ENCODE assay signal across 17 mouse cellular contexts in the genomic region with DNA sequence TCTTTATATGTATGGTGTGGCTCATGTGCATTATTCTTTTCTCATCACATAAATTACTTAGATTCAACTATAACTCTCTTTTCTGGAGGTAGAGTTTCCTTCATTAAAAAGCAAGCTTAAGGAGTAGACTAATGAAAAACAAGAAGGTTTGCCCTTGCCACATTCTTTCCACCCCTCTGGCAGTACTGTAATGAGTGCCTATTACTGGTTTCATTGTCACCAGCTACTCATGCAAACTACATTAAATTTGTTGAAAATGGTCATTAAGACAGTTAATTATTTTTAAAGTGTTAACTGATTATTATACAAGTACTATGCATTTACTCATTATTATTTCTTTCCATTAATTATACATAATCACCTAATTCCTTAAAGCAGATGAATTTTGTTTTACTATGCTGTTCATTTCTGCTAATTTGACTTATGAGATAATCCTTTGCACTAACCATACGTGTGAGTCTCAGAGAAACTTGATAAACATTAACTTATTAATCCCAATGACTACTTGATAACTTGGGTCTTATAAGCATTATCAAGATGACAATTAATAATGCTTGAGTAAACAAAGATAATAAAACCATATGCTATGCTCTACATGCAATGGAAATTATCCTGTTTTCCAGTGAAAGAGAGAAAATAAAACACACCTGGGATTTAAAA.
DNase-seq lines count a peak whose midpoint lies in the region; ATAC-seq lines count a peak whose summit lies in the region.
"Had no signal": no experiment of that assay in that cellular context is flagged by ENCODE, and none has a peak within 500 bp of the region (broad histone marks: within the 10 kb centered on the region; RNA-seq: fewer than 3 reads in every experiment).

No protein-coding gene starts in this region.

- no peak overlapping the region for H3K27ac ChIP-seq in forebrain, embryonic 12.5 days
- H3K27ac ChIP-seq in forebrain, embryonic 15.5 days (replicated peaks) = no peak overlapping the region
- H3K27ac ChIP-seq in forebrain, embryonic 14.5 days (ENCODE audit: low read depth, low read length) = no peak overlapping the region
- no peak overlapping the region for H3K27ac ChIP-seq in forebrain, embryonic 10.5 days
- H3K27ac ChIP-seq: embryonic facial prominence, embryonic 10.5 days; embryonic facial prominence, embryonic 12.5 days had no signal

- no peak overlapping the region for H3K4me2 ChIP-seq in forebrain, embryonic 12.5 days
- H3K4me2 ChIP-seq in forebrain, embryonic 15.5 days (replicated peaks) = no peak overlapping the region
- no peak overlapping the region for H3K4me2 ChIP-seq in forebrain, embryonic 14.5 days (ENCODE audit: low read length)
- H3K4me2 ChIP-seq: embryonic facial prominence, embryonic 12.5 days had no signal

- H3K9ac ChIP-seq in forebrain, embryonic 12.5 days = no peak overlapping the region
- no peak overlapping the region for H3K9ac ChIP-seq in forebrain, embryonic 15.5 days (replicated peaks)
- H3K9ac ChIP-seq in forebrain, embryonic 14.5 days (ENCODE audit: low read length) = no peak overlapping the region
- H3K9ac ChIP-seq: embryonic facial prominence, embryonic 12.5 days had no signal

- no peaks in the 10 kb centered on the region for H3K36me3 ChIP-seq in forebrain, embryonic 12.5 days (replicated peaks)
- no peaks in the 10 kb centered on the region for H3K36me3 ChIP-seq in forebrain, embryonic 15.5 days
- H3K36me3 ChIP-seq in forebrain, embryonic 14.5 days (ENCODE audit: control insufficient read depth, insufficient read depth, low read length) = no peaks in the 10 kb centered on the region
- no peaks in the 10 kb centered on the region for H3K36me3 ChIP-seq in forebrain, embryonic 10.5 days (replicated peaks)
- H3K36me3 ChIP-seq: embryonic facial prominence, embryonic 10.5 days; embryonic facial prominence, embryonic 12.5 days had no signal

- 41% methylated on average over 1 of the region's 1 CpGs for WGBS in forebrain, embryonic 12.5 days
- WGBS in forebrain, embryonic 15.5 days = 39% methylated on average over 1 of the region's 1 CpGs
- WGBS in forebrain, embryonic 14.5 days = 16% methylated on average over 1 of the region's 1 CpGs
- 71% methylated on average over 1 of the region's 1 CpGs for WGBS in forebrain, embryonic 10.5 days

- H3K4me3 ChIP-seq in forebrain, embryonic 12.5 days (replicated peaks) = no peak overlapping the region
- H3K4me3 ChIP-seq in forebrain, embryonic 15.5 days = no peak overlapping the region
- no peak overlapping the region for H3K4me3 ChIP-seq in forebrain, embryonic 14.5 days (ENCODE audit: low read depth, low read length)
- no peak overlapping the region for H3K4me3 ChIP-seq in forebrain, embryonic 10.5 days
- H3K4me3 ChIP-seq: embryonic facial prominence, embryonic 10.5 days; embryonic facial prominence, embryonic 12.5 days had no signal

- H3K4me1 ChIP-seq in forebrain, embryonic 12.5 days = no peaks in the 10 kb centered on the region
- no peaks in the 10 kb centered on the region for H3K4me1 ChIP-seq in forebrain, embryonic 15.5 days
- H3K4me1 ChIP-seq in forebrain, embryonic 14.5 days (ENCODE audit: control insufficient read depth, insufficient read depth, low read length) = no peaks in the 10 kb centered on the region
- H3K4me1 ChIP-seq in forebrain, embryonic 10.5 days = no peaks in the 10 kb centered on the region
- H3K4me1 ChIP-seq: embryonic facial prominence, embryonic 10.5 days; embryonic facial prominence, embryonic 12.5 days had no signal

- H3K27me3 ChIP-seq in forebrain, embryonic 12.5 days = no peaks in the 10 kb centered on the region
- no peaks in the 10 kb centered on the region for H3K27me3 ChIP-seq in forebrain, embryonic 15.5 days
- H3K27me3 ChIP-seq in forebrain, embryonic 14.5 days (replicated peaks; ENCODE audit: control insufficient read depth, insufficient read depth, low read length) = no peaks in the 10 kb centered on the region
- no peaks in the 10 kb centered on the region for H3K27me3 ChIP-seq in forebrain, embryonic 10.5 days (ENCODE audit: poor library complexity, severe bottlenecking)
- H3K27me3 ChIP-seq: embryonic facial prominence, embryonic 12.5 days had no signal

- no peaks in the 10 kb centered on the region for H3K9me3 ChIP-seq in forebrain, embryonic 12.5 days
- no peaks in the 10 kb centered on the region for H3K9me3 ChIP-seq in forebrain, embryonic 15.5 days
- H3K9me3 ChIP-seq in forebrain, embryonic 14.5 days (replicated peaks; ENCODE audit: control insufficient read depth, low read length) = no peaks in the 10 kb centered on the region
- H3K9me3 ChIP-seq in forebrain, embryonic 10.5 days = no peaks in the 10 kb centered on the region
- H3K9me3 ChIP-seq: embryonic facial prominence, embryonic 10.5 days; embryonic facial prominence, embryonic 12.5 days had no signal

- peak; percentile 73 for DNase-seq in forebrain, embryonic 14.5 days (ENCODE audit: low spot score)
- DNase-seq in forebrain, embryonic 10.5 days (ENCODE audit: extremely low spot score, low spot score) = no peak
- DNase-seq in retina, embryonic 14.5 days (ENCODE audit: low spot score) = peak; percentile 13
- no peak for DNase-seq in heart, adult 9 months (ENCODE audit: low spot score in 2 of 2)
- no peak for DNase-seq in lung, adult 18-20 months
- DNase-seq: adrenal gland, adult 2 months; adrenal gland, postnatal 10 days; adrenal gland, postnatal 25 days; cerebellum, adult 11-12 months; cerebellum, adult 2 months; cerebellum, adult 9-10 months; cerebellum, postnatal 10 days; cerebellum, postnatal 25 days had no signal

- ATAC-seq in forebrain, embryonic 12.5 days (ENCODE audit: low FRiP score) = peak; percentile 87; the same call in 1 of the 2 replicates
- no peak; the same call in 1 of the 2 replicates for ATAC-seq in forebrain, embryonic 15.5 days (replicated peaks)
- ATAC-seq in forebrain, embryonic 14.5 days = peak; percentile 86

Comparison
In these comparisons a context has a peak if more than half of its experiments do, and no peak if none do; other contexts are left out.
1. DNase-seq: peak in forebrain, embryonic 14.5 days (single experiment) and retina, embryonic 14.5 days (single experiment); none in forebrain, embryonic 10.5 days (single experiment), heart, adult 9 months (0 of 2) and lung, adult 18-20 months (0 of 2).